Mouse (Mus musculus) erythroid progenitor cell, adult 5-6 weeks (primary cell): ENCODE data around the gene Ddx4. TPM values are rescaled to one million over a fixed set of nuclear protein-coding genes. Genes with fewer than 3 reads are reported as not detected.

ENCODE experiments used
- ATAC-seq: replicated peaks from 2 replicates; pipeline ENCODE4 v1.8.0; 2016; ENCODE audit warnings: moderate number of reproducible peaks, mild to moderate bottlenecking, moderate TSS enrichment, inconsistent platforms; ENCODE audit not compliant: poor library complexity, low FRiP score, severe bottlenecking
- total RNA-seq, 2 experiments: library from RNA; stranded (forward) in 1 of 2; stranded (reverse) in 1 of 2; fragments of 150-400 nt in 1 of 2; fragments of 186-747, 209-891 nt in 1 of 2; gene quantifications; 2 replicates each; pipeline versions ENCODE4 v1.2.3 to v1.2.4; 2015 to 2017; ENCODE audit warnings: low replicate concordance in 2 of 2

Gene Ddx4
- total RNA-seq, 2 experiments from 2014 or later = 2.1 to 2.3 TPM

GRCm38 (mm10) chr13:112570768-112571167 is 81.5 kb downstream of the Ddx4 start:
- ATAC-seq = no peak

GRCm38 (mm10) chr13:112569606-112570005 is 82.7 kb downstream of the Ddx4 start:
- ATAC-seq = no peak

- no peak for ATAC-seq
These were observed 91.6 kb downstream of the Ddx4 start for GRCm38 (mm10) chr13:112560554-112561138.

GRCm38 (mm10) chr13:112556501-112556900 is 95.8 kb downstream of the Ddx4 start:
- no peak for ATAC-seq

- no peak for ATAC-seq
These were observed 99.0 kb downstream of the Ddx4 start for GRCm38 (mm10) chr13:112553304-112553703.

- no peak for ATAC-seq
These were observed 100.4 kb downstream of the Ddx4 start for GRCm38 (mm10) chr13:112551641-112552548.

Other genes with a start within 250 kb of the Ddx4 start
- 13.7 and 27.7 TPM in 2 replicates for gene Il6st, start 188.4 kb downstream of the Ddx4 start, total RNA-seq (2015; ENCODE audit: low replicate concordance)
- 4.0 and 4.1 TPM in 2 replicates for gene Il6st, start 188.4 kb downstream of the Ddx4 start, total RNA-seq (2017; ENCODE audit: low replicate concordance)
- 0.42 TPM in 1 of 2 replicates, not detected in the other for gene Il31ra, start 58.1 kb downstream of the Ddx4 start, total RNA-seq (2015; ENCODE audit: low replicate concordance)
- gene Il31ra, start 58.1 kb downstream of the Ddx4 start, total RNA-seq (2017; ENCODE audit: low replicate concordance) = 0.13 and 0.91 TPM in 2 replicates
- gene Slc38a9, start 8.3 kb upstream of the Ddx4 start, total RNA-seq (2015; ENCODE audit: low replicate concordance) = 67.8 and 126 TPM in 2 replicates
- 87.1 and 130 TPM in 2 replicates for gene Slc38a9, start 8.3 kb upstream of the Ddx4 start, total RNA-seq (2017; ENCODE audit: low replicate concordance)
- 82.2 and 93.7 TPM in 2 replicates for gene Plpp1, start 148.3 kb upstream of the Ddx4 start, total RNA-seq (2015; ENCODE audit: low replicate concordance)
- 50.8 and 56.6 TPM in 2 replicates for gene Plpp1, start 148.3 kb upstream of the Ddx4 start, total RNA-seq (2017; ENCODE audit: low replicate concordance)